Mouse (Mus musculus): ENCODE results near the gene Foxred2. TPM values are rescaled to one million over a fixed set of nuclear protein-coding genes. Genes with fewer than 3 reads are reported as not detected.

Foxred2 gene
- polyA plus RNA-seq, 1 experiment from 2014 or later = 0.56 TPM

DNA sequence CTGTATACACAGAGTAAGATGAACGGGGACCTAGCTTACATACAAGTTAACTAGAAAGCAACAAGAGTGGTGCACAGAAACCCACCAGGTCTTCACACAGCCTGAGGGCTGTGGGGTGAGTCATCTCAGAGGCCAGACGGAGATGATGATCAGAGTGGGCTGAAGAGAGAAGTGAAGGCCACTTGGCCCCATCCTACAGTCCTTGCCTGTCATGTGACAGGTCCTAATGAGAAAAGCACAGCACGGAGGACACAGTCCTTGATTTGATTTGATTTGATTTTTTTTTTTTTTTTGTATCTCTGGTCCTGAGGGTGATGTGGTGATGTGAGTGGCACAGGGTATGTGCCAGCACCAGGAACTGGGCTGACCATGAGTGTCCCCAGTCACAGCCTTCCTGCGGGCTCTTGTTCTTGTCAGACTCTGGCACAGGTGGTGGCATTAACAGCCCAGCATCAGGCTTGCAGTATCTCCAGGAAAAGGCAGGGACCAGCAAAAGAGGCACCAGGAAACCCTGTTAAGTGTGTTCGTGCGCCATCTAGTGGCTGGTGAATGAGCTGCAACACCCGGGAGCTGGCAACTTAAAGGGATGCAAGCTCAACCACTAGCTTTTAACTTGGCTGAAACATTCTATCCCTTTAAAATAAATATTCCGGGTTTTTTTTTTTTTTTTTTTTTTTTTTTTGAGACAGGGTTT, 39.5 kb downstream of the Foxred2 start:
- H3K4me1 ChIP-seq (ENCODE audit: insufficient read depth) = peaks cover 17% of the 10 kb centered on the region
- H3K36me3 ChIP-seq (replicated peaks; ENCODE audit: insufficient read depth, low read length) = peaks cover 54% of the 10 kb centered on the region
- no peak overlapping the region for H3K27ac ChIP-seq (ENCODE audit: low read depth)
- no peak overlapping the region for H3K9ac ChIP-seq (replicated peaks)
- H3K4me2 ChIP-seq (ENCODE audit: low read depth, low read length) = no peak overlapping the region
- peak; percentile 19; the same call in 1 of the 2 replicates for ATAC-seq
- H3K9me3 ChIP-seq (ENCODE audit: low read length) = no peaks in the 10 kb centered on the region
- no peak for TF ChIP-seq EP300 (IDR thresholded peaks at IDR 0.05; ENCODE audit: low read depth)
- peak; percentile 91 for TF ChIP-seq CTCF (IDR thresholded peaks at IDR 0.05; ENCODE audit: low read depth)
- no peaks in the 10 kb centered on the region for H3K27me3 ChIP-seq (ENCODE audit: insufficient read depth, low read length)
- DNase-seq = peak; percentile 89
- WGBS (ENCODE audit: insufficient replicate concordance) = 33% methylated on average over 8 of the region's 8 CpGs
- no peak overlapping the region for H3K4me3 ChIP-seq (ENCODE audit: low read depth, low read length)

DNA sequence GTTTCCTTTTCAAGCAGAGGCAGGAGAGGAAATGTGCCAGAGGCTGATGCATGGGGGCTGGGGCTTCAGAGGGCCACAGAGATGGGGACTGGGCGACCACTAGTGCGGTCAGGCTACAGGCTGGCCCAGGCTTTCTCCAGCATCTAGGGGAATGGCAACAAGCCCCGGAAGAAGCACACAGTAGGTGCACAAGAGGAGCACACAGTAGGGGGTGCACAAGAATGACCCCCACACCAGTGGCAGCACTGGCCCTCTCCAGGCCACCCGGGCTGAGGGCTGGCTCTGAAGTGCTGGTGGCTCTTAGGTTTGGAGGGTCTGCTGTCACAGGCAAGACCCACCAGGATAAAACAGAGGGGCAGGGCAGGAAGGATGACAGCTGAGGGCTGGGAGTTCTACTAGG, 41.2 kb downstream of the Foxred2 start:
- no peak overlapping the region for H3K4me3 ChIP-seq (ENCODE audit: low read depth, low read length)
- H3K27ac ChIP-seq (ENCODE audit: low read depth) = no peak overlapping the region
- H3K9me3 ChIP-seq (ENCODE audit: low read length) = no peaks in the 10 kb centered on the region
- H3K27me3 ChIP-seq (ENCODE audit: insufficient read depth, low read length) = no peaks in the 10 kb centered on the region
- H3K4me2 ChIP-seq (ENCODE audit: low read depth, low read length) = no peak overlapping the region
- peaks cover 48% of the 10 kb centered on the region for H3K36me3 ChIP-seq (replicated peaks; ENCODE audit: insufficient read depth, low read length)
- WGBS (ENCODE audit: insufficient replicate concordance) = 87% methylated on average over 4 of the region's 4 CpGs
- TF ChIP-seq CTCF (IDR thresholded peaks at IDR 0.05; ENCODE audit: low read depth) (no peak), EP300 (IDR thresholded peaks at IDR 0.05; ENCODE audit: low read depth) (no peak)
- ATAC-seq (no peak), DNase-seq (no peak)
- no peak overlapping the region for H3K9ac ChIP-seq (replicated peaks)
- H3K4me1 ChIP-seq (ENCODE audit: insufficient read depth) = peaks cover 16% of the 10 kb centered on the region; the same call in 1 of the 2 replicates

DNA sequence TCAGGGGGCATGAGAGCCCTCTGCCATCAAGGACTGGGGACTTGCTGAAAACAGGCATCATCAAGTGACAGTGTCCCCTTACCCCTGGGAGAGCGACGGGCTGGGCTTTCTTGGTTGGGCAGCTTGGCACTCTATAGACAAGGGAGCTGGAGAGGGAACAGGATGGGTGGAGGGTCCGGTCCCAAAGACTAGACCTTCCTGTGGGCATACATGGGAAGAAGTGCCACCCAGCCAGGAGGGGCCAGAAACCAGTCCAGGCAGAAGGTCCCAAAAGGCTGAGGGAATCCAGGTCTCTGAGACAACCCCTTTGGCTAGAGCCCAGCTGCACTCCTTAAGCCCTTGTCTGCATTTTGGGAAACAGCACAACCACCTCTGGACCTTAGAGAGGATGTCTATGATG, 42.0 kb downstream of the Foxred2 start:
- WGBS (ENCODE audit: insufficient replicate concordance) = 95% methylated on average over 3 of the region's 3 CpGs
- Histone ChIP-seq H3K27me3 (ENCODE audit: insufficient read depth, low read length) (no peaks in the 10 kb centered on the region), H3K27ac (ENCODE audit: low read depth) (no peak overlapping the region), H3K4me1 (ENCODE audit: insufficient read depth) (peaks cover 16% of the 10 kb centered on the region; the same call in 1 of the 2 replicates), H3K4me2 (ENCODE audit: low read depth, low read length) (no peak overlapping the region), H3K36me3 (replicated peaks; ENCODE audit: insufficient read depth, low read length) (peaks cover 43% of the 10 kb centered on the region), H3K9me3 (ENCODE audit: low read length) (no peaks in the 10 kb centered on the region), H3K9ac (replicated peaks) (no peak overlapping the region), H3K4me3 (ENCODE audit: low read depth, low read length) (no peak overlapping the region)
- DNase-seq (no peak), ATAC-seq (no peak)
- TF ChIP-seq EP300 (IDR thresholded peaks at IDR 0.05; ENCODE audit: low read depth) = no peak
- no peak for TF ChIP-seq CTCF (IDR thresholded peaks at IDR 0.05; ENCODE audit: low read depth)

DNA sequence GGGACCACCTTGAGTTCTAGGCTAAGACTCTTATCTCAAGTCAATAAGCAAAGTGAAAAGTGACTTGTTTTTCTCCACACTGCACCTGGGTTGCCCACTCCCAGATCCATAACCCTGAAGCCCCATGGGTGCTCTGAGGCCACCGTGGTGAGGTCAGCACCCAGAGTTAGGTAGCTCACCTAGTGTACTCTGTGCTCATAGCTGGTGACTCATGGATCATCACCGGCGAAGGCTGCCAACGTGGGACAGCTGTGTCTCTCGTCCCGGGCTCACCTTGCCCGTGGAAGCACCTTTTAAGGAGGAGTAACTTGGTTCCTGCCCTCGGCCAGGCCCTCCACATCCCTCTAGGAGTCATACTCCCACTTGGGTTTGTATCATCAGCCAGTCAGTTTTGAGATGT, 43.5 kb downstream of the Foxred2 start:
- peaks cover 31% of the 10 kb centered on the region for H3K36me3 ChIP-seq (replicated peaks; ENCODE audit: insufficient read depth, low read length)
- peaks cover 16% of the 10 kb centered on the region for H3K4me1 ChIP-seq (ENCODE audit: insufficient read depth)
- no peak for DNase-seq
- H3K27ac ChIP-seq (ENCODE audit: low read depth) = peak overlapping the region; percentile 74
- H3K27me3 ChIP-seq (ENCODE audit: insufficient read depth, low read length) = no peaks in the 10 kb centered on the region
- whole genome bisulfite sequencing (ENCODE audit: insufficient replicate concordance) = 76% methylated on average over 8 of the region's 8 CpGs
- ATAC-seq = peak; percentile 52
- H3K4me2 ChIP-seq (ENCODE audit: low read depth, low read length) = no peak overlapping the region
- H3K4me3 ChIP-seq (ENCODE audit: low read depth, low read length) = no peak overlapping the region
- H3K9ac ChIP-seq (replicated peaks) = no peak overlapping the region
- TF ChIP-seq CTCF (IDR thresholded peaks at IDR 0.05; ENCODE audit: low read depth) (no peak), EP300 (IDR thresholded peaks at IDR 0.05; ENCODE audit: low read depth) (no peak)
- no peaks in the 10 kb centered on the region for H3K9me3 ChIP-seq (ENCODE audit: low read length)

DNA sequence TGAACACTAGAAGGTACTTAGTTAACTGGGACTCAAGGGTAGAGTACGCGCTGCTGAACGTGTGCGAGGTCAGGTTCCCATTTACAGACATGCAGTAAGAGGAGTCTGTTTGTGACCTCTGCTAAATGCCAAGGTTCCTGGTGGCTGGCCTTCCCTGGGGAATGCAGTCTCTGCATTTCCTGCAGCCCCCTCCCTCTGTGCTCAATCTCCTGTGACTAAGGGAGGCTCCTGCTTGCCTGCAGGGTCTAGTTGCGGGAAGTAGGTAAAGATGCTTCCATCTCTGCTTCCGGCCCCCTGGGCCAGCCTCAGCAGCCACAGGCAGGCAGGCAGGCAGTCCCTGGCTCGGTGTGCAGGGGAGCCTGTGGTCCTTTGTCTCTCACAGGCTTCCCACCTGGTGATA, 43.9 kb downstream of the Foxred2 start:
- 47% methylated on average over 7 of the region's 7 CpGs for WGBS (ENCODE audit: insufficient replicate concordance)
- Histone ChIP-seq H3K9me3 (ENCODE audit: low read length) (no peaks in the 10 kb centered on the region), H3K27ac (ENCODE audit: low read depth) (peak overlapping the region; percentile 74), H3K4me1 (ENCODE audit: insufficient read depth) (peaks cover 16% of the 10 kb centered on the region), H3K4me2 (ENCODE audit: low read depth, low read length) (no peak overlapping the region), H3K4me3 (ENCODE audit: low read depth, low read length) (no peak overlapping the region), H3K27me3 (ENCODE audit: insufficient read depth, low read length) (no peaks in the 10 kb centered on the region), H3K36me3 (replicated peaks; ENCODE audit: insufficient read depth, low read length) (peaks cover 27% of the 10 kb centered on the region), H3K9ac (replicated peaks) (0 out of 2 replicates have a peak overlapping the region, but pooled peaks have one; percentile 1)
- no peak for DNase-seq
- no peak for ATAC-seq
- TF ChIP-seq CTCF (IDR thresholded peaks at IDR 0.05; ENCODE audit: low read depth) = no peak
- TF ChIP-seq EP300 (IDR thresholded peaks at IDR 0.05; ENCODE audit: low read depth) = no peak

DNA sequence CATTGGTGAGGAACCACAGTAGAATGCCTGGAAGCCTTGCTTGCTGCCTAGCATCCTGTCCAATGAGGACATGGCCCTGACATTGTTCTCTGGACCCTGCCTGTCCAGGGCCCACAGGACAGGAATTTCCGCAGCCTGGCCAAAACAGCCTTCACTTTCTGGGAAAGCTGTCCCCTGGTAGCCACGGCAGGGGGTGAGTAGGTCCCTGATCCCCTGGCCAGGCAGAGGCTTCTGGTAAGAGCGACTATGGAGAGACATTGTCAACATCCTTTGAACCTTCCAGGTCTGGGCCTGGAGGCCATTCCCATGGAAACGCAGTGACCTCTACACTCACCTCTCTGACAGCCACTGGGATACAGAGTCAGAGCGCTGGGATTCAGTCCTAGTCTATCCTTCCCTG, 44.5 kb downstream of the Foxred2 start:
- Histone ChIP-seq H3K4me3 (ENCODE audit: low read depth, low read length) (no peak overlapping the region), H3K27me3 (ENCODE audit: insufficient read depth, low read length) (no peaks in the 10 kb centered on the region), H3K27ac (ENCODE audit: low read depth) (peak overlapping the region; percentile 74), H3K4me2 (ENCODE audit: low read depth, low read length) (no peak overlapping the region), H3K36me3 (replicated peaks; ENCODE audit: insufficient read depth, low read length) (peaks cover 25% of the 10 kb centered on the region), H3K9ac (replicated peaks) (no peak overlapping the region), H3K4me1 (ENCODE audit: insufficient read depth) (peaks cover 20% of the 10 kb centered on the region), H3K9me3 (ENCODE audit: low read length) (no peaks in the 10 kb centered on the region)
- TF ChIP-seq CTCF (IDR thresholded peaks at IDR 0.05; ENCODE audit: low read depth) (no peak), EP300 (IDR thresholded peaks at IDR 0.05; ENCODE audit: low read depth) (no peak)
- DNase-seq = no peak
- 51% methylated on average over 5 of the region's 5 CpGs for WGBS (ENCODE audit: insufficient replicate concordance)
- peak; percentile 59 for ATAC-seq

All from liver, postnatal 0 days (tissue).